Mouse (Mus musculus): ENCODE data around the gene Zfp12.

DNA sequence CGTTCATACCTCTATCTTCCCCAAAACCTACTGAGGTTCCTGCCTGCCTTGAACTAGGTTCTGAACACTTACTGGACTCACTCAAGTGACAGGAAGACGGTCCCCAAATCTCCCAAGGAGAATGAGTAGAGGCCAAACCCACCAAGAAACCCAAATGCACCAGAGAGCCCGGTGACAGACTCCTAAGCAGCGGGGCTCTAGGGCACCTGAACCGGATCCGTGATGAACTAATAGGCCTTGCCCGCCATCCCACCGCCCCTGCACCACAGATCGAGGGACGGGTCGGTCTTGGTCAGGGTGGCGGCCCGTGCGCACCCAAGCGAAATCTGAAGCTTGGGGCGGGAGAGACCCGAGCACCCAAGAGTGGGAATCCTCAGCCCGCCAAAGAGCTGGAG, 17.8 kb downstream of the Zfp12 start:
- TF ChIP-seq POLR2A (IDR thresholded peaks at IDR 0.05; ENCODE audit: low read depth, low read length) (no peak), HCFC1 (IDR thresholded peaks at IDR 0.05; ENCODE audit: low read depth, low read length) (no peak), KAT2A (IDR thresholded peaks at IDR 0.05; ENCODE audit: insufficient replicate concordance, low read length) (no peak), CHD2 (IDR thresholded peaks at IDR 0.05; ENCODE audit: low read length) (no peak), ELF1 (IDR thresholded peaks at IDR 0.05; ENCODE audit: low read depth, low read length) (no peak)
